Mouse (Mus musculus): Measurements from ENCODE around the gene Arhgap22.

The Arhgap22 gene

GRCm38 (mm10) chr14:33374089-33374488 lies 160.3 kb downstream of the Arhgap22 start:
- no peak for DNase-seq

- DNase-seq: peak; percentile 51 to 56
Observed at GRCm38 (mm10) chr14:33377211-33377610, 163.4 kb downstream of the Arhgap22 start.

GRCm38 (mm10) chr14:33378723-33379122 lies 164.9 kb downstream of the Arhgap22 start:
- DNase-seq: no peak

GRCm38 (mm10) chr14:33380830-33381457 lies 167.1 kb downstream of the Arhgap22 start:
- DNase-seq: peak; percentile 66 to 70

GRCm38 (mm10) chr14:33398065-33398860 lies 184.4 kb downstream of the Arhgap22 start:
- DNase-seq: no peak

GRCm38 (mm10) chr14:33400019-33400418 lies 186.2 kb downstream of the Arhgap22 start:
- no peak for DNase-seq

GRCm38 (mm10) chr14:33402331-33402730 lies 188.5 kb downstream of the Arhgap22 start:
- DNase-seq: peak in 1 of 2 experiments; percentile 19

- DNase-seq: no peak
Observed at GRCm38 (mm10) chr14:33415746-33416145, 201.9 kb downstream of the Arhgap22 start.

- no peak for DNase-seq
Observed at GRCm38 (mm10) chr14:33418311-33418909, 204.6 kb downstream of the Arhgap22 start.
